13 mouse cellular contexts compared by ENCODE assay signal in genomic region chr12:74087086-74087485, GRCm38 (mm10).
DNase-seq lines count a peak whose midpoint lies in the region; ATAC-seq and TF ChIP-seq lines count a peak whose summit lies in the region.
"Had no signal": no experiment of that assay in that cellular context is flagged by ENCODE, and none has a peak within 500 bp of the region (broad histone marks: within the 10 kb centered on the region; RNA-seq: fewer than 3 reads in every experiment).

No protein-coding gene starts in this region.

- no peaks in the 10 kb centered on the region for H3K36me3 ChIP-seq in hindbrain, embryonic 10.5 days
- no peaks in the 10 kb centered on the region for H3K36me3 ChIP-seq in hindbrain, embryonic 16.5 days (ENCODE audit: control insufficient read depth, insufficient read depth, low read length)
- H3K36me3 ChIP-seq in kidney, adult 2 months (ENCODE audit: control insufficient read depth, insufficient read depth, low read length), result no peaks in the 10 kb centered on the region
- H3K36me3 ChIP-seq in stomach, embryonic 15.5 days, result no peaks in the 10 kb centered on the region
- H3K36me3 ChIP-seq: lung, embryonic 15.5 days; midbrain, embryonic 15.5 days had no signal

- ATAC-seq in hindbrain, embryonic 16.5 days, result no peak
- ATAC-seq in stomach, embryonic 15.5 days (ENCODE audit: insufficient read depth, low FRiP score, low read depth), result peak; percentile 67; the same call in 1 of the 2 replicates
- ATAC-seq: midbrain, embryonic 15.5 days had no signal

- WGBS in hindbrain, embryonic 10.5 days, result 52% methylated on average over 8 of the region's 8 CpGs
- 37% methylated on average over 8 of the region's 8 CpGs for WGBS in hindbrain, embryonic 16.5 days
- 20% methylated on average over 8 of the region's 8 CpGs for WGBS in kidney, adult 2 months
- WGBS in large intestine, adult 2 months, result 25% methylated on average over 8 of the region's 8 CpGs
- WGBS in stomach, embryonic 15.5 days, result 51% methylated on average over 8 of the region's 8 CpGs

- H3K27ac ChIP-seq in hindbrain, embryonic 10.5 days, result no peak overlapping the region
- H3K27ac ChIP-seq in hindbrain, embryonic 16.5 days (ENCODE audit: low read depth, low read length), result no peak overlapping the region
- H3K27ac ChIP-seq in kidney, adult 2 months (ENCODE audit: insufficient read depth, low read depth, low read length), result no peak overlapping the region
- H3K27ac ChIP-seq in stomach, embryonic 15.5 days, result peak overlapping the region; percentile 42
- H3K27ac ChIP-seq: lung, embryonic 15.5 days; midbrain, embryonic 15.5 days had no signal

- no peak for TF ChIP-seq POLR2A in kidney, adult 2 months (IDR thresholded peaks at IDR 0.05; ENCODE audit: low read depth, low read length)

- H3K9me3 ChIP-seq in hindbrain, embryonic 10.5 days, result no peaks in the 10 kb centered on the region
- H3K9me3 ChIP-seq in hindbrain, embryonic 16.5 days (ENCODE audit: control insufficient read depth, low read length), result no peaks in the 10 kb centered on the region
- H3K9me3 ChIP-seq in stomach, embryonic 15.5 days, result no peaks in the 10 kb centered on the region
- H3K9me3 ChIP-seq: lung, embryonic 15.5 days; midbrain, embryonic 15.5 days had no signal

- TF ChIP-seq CTCF in kidney, adult 2 months (conservative IDR thresholded peaks at IDR 0.05; ENCODE audit: insufficient read depth, insufficient read length, low read depth, low read length), result no peak

- no peaks in the 10 kb centered on the region for H3K27me3 ChIP-seq in hindbrain, embryonic 10.5 days (ENCODE audit: insufficient read depth, poor library complexity, severe bottlenecking)
- H3K27me3 ChIP-seq in hindbrain, embryonic 16.5 days (replicated peaks; ENCODE audit: control insufficient read depth, insufficient read depth, low read length), result no peaks in the 10 kb centered on the region
- no peaks in the 10 kb centered on the region for H3K27me3 ChIP-seq in kidney, adult 2 months (replicated peaks; ENCODE audit: control insufficient read depth, insufficient read depth, low read length)
- no peaks in the 10 kb centered on the region for H3K27me3 ChIP-seq in stomach, embryonic 15.5 days (replicated peaks)
- H3K27me3 ChIP-seq: lung, embryonic 15.5 days; midbrain, embryonic 15.5 days had no signal

- H3K4me3 ChIP-seq in hindbrain, embryonic 10.5 days, result no peak overlapping the region
- H3K4me3 ChIP-seq in hindbrain, embryonic 16.5 days (ENCODE audit: low read length), result no peak overlapping the region
- no peak overlapping the region for H3K4me3 ChIP-seq in kidney, adult 2 months (ENCODE audit: insufficient read depth, low read depth, low read length)
- H3K4me3 ChIP-seq in stomach, embryonic 15.5 days (replicated peaks), result no peak overlapping the region
- H3K4me3 ChIP-seq: lung, embryonic 15.5 days; midbrain, embryonic 15.5 days had no signal

- no peak overlapping the region for H3K9ac ChIP-seq in hindbrain, embryonic 16.5 days (ENCODE audit: low read depth, low read length)
- H3K9ac ChIP-seq in stomach, embryonic 15.5 days, result no peak overlapping the region
- H3K9ac ChIP-seq: lung, embryonic 15.5 days; midbrain, embryonic 15.5 days had no signal

- H3K4me2 ChIP-seq in hindbrain, embryonic 16.5 days (ENCODE audit: low read length), result no peak overlapping the region
- no peak overlapping the region for H3K4me2 ChIP-seq in stomach, embryonic 15.5 days
- H3K4me2 ChIP-seq: lung, embryonic 15.5 days; midbrain, embryonic 15.5 days had no signal

- peak; percentile 34 for DNase-seq in hindbrain, embryonic 10.5 days (ENCODE audit: low spot score)
- peak; percentile 43 for DNase-seq in kidney, adult 2 months
- peak; percentile 31 for DNase-seq in large intestine, adult 2 months (ENCODE audit: low read depth, low spot score)
- DNase-seq in lung, postnatal 14 days, result no peak
- DNase-seq in gastrocnemius, adult 18-20 months (ENCODE audit: low spot score), result no peak
- DNase-seq in right cerebral cortex, adult 18-20 months, result no peak
- DNase-seq: cerebellum, adult 9-10 months; heart, postnatal 36 days; thymus, adult 2 months had no signal

- H3K4me1 ChIP-seq in hindbrain, embryonic 10.5 days (replicated peaks), result peaks cover 12% of the 10 kb centered on the region; the same call in 1 of the 2 replicates
- no peaks in the 10 kb centered on the region; the same call in 1 of the 2 replicates for H3K4me1 ChIP-seq in hindbrain, embryonic 16.5 days (ENCODE audit: control insufficient read depth, insufficient read depth, low read depth, low read length)
- H3K4me1 ChIP-seq in kidney, adult 2 months (ENCODE audit: control insufficient read depth, insufficient read depth, low read length), result no peaks in the 10 kb centered on the region
- no peaks in the 10 kb centered on the region for H3K4me1 ChIP-seq in stomach, embryonic 15.5 days
- H3K4me1 ChIP-seq: lung, embryonic 15.5 days had no signal

Comparison
In these comparisons a context has a peak if more than half of its experiments do, and no peak if none do; other contexts are left out.
1. DNase-seq: peak in hindbrain, embryonic 10.5 days (single experiment), kidney, adult 2 months (single experiment) and large intestine, adult 2 months (single experiment); none in lung, postnatal 14 days (single experiment), gastrocnemius, adult 18-20 months (single experiment) and right cerebral cortex, adult 18-20 months (single experiment).